ENCODE assay signal across 8 mouse cellular contexts in the genomic region with DNA sequence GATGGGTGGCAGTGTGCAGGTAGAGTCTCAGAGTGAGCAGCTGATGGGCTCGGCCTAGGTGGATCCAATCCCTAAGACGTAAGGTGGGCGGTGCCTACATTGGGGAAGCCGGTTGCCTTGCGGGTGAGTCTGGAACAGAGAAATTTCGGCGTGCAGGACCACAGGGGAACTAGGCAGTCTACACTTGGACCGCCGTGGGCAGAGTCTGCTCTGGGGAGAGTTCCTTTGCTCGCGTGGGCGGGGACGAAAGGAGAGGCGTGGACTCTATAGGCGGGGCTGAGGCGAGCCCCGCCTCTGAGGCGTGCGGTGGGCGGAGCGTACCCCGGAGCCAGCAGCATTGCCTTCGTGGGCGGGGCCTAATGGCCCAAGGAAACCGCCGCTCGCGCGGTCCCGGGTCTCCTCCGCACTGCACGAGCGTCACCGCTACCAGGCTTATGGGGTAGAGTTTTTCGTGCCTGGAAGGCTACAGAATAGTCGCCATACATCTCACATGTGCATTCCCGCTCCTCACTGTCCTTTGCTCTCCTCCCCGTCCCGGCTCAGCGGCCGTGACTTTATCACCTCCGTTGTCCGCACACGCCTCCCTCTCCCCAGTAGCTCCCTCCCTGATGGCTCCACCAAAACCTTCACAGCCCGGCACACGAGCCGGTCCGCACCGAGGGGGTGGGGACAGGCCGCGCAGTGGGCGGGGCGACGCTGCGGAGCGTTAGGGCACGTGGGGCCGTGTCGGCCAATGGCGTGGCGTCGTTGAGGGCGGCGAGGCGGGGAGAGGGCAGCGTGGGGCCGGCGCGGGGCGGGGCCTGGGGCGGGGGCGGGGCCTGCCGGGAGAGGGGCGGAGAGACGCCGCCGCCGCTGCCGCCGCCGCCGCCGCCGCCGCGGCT. TPM values are rescaled to one million over a fixed set of nuclear protein-coding genes. Genes with fewer than 3 reads are reported as not detected.
A peak's percentile ranks its signal among the peaks of the same experiment; 100 is the strongest.
DNase-seq lines count a peak whose midpoint lies in the region; ATAC-seq and TF ChIP-seq lines count a peak whose summit lies in the region.

TSS of gene Ppp2r5c (plus strand) at position 831 of the 881 bp plus-strand sequence.

- peak within 1 kb of the TSS; percentile 63 for H3K4me3 ChIP-seq in C2C12 (ENCODE audit: insufficient read depth, poor library complexity, severe bottlenecking)
- H3K4me3 ChIP-seq in erythroblast, embryonic 14.5 days (replicated peaks): peak within 1 kb of the TSS; percentile 69
- H3K4me3 ChIP-seq in heart, embryonic 11.5 days (ENCODE audit: low read depth, low read length): peak within 1 kb of the TSS; percentile 79
- peak within 1 kb of the TSS; percentile 93 for H3K4me3 ChIP-seq in kidney, embryonic 16.5 days (ENCODE audit: low read length)
- H3K4me3 ChIP-seq in liver, adult 2 months (ENCODE audit: insufficient read depth, low read depth, low read length): peak within 1 kb of the TSS; percentile 80
- H3K4me3 ChIP-seq in myocyte: peak within 1 kb of the TSS; percentile 80

- H3K79me3 ChIP-seq in C2C12 (ENCODE audit: low read depth): no peaks in the 10 kb centered on the region

- H3K79me2 ChIP-seq in C2C12 (ENCODE audit: control insufficient read depth, insufficient read depth) (no peaks in the 10 kb centered on the region), myocyte (ENCODE audit: control insufficient read depth, insufficient read depth) (no peaks in the 10 kb centered on the region)
- no peaks in the 10 kb centered on the region for H3K79me2 ChIP-seq in liver, adult 2 months (ENCODE audit: control insufficient read depth, insufficient read depth, low read length)

- DNase-seq in brain, embryonic 14.5 days (ENCODE audit: low read depth): peak; percentile 96
- peak; percentile 75 for DNase-seq in liver, adult 2 months (ENCODE audit: extremely low read depth, low read depth, low spot score)
- peak; percentile 97 for DNase-seq in splenic B cell, adult 2 months (ENCODE audit: low read depth, low spot score)

- peak within 1 kb of the TSS; percentile 78 for H3K9ac ChIP-seq in heart, embryonic 11.5 days (ENCODE audit: low read depth, low read length)
- H3K9ac ChIP-seq in kidney, embryonic 16.5 days (replicated peaks; ENCODE audit: low read length): peak within 1 kb of the TSS; percentile 86
- H3K9ac ChIP-seq in liver, adult 2 months (ENCODE audit: low read depth, low read length): peak within 1 kb of the TSS; percentile 92

- H3ac ChIP-seq in C2C12 (ENCODE audit: control insufficient read depth, insufficient read length, low read depth): peak within 1 kb of the TSS; percentile 81
- H3ac ChIP-seq in myocyte (ENCODE audit: control insufficient read depth, insufficient read length): peak within 1 kb of the TSS; percentile 35

- peak; percentile 99 for ATAC-seq in heart, embryonic 11.5 days (replicated peaks; ENCODE audit: insufficient number of reproducible peaks, low FRiP score, low TSS enrichment)
- peak; percentile 98 for ATAC-seq in kidney, embryonic 16.5 days (ENCODE audit: low FRiP score, low TSS enrichment)

- H3K27ac ChIP-seq in heart, embryonic 11.5 days (ENCODE audit: low read depth, low read length): peak within 1 kb of the TSS; percentile 96
- peak within 1 kb of the TSS; percentile 99 for H3K27ac ChIP-seq in kidney, embryonic 16.5 days (ENCODE audit: low read length)
- H3K27ac ChIP-seq in liver, adult 2 months (replicated peaks; ENCODE audit: insufficient read depth, low read depth, low read length): peak within 1 kb of the TSS; percentile 94

- H3K4me2 ChIP-seq in heart, embryonic 11.5 days: peak within 1 kb of the TSS; percentile 90
- peak within 1 kb of the TSS; percentile 66 for H3K4me2 ChIP-seq in kidney, embryonic 16.5 days (replicated peaks; ENCODE audit: low read depth, low read length)
- peak within 1 kb of the TSS; percentile 97 for H3K4me2 ChIP-seq in myocyte (ENCODE audit: low read depth)

- peaks cover 19% of the 10 kb centered on the region for H3K4me1 ChIP-seq in erythroblast, embryonic 14.5 days (ENCODE audit: control insufficient read depth)
- H3K4me1 ChIP-seq in heart, embryonic 11.5 days (ENCODE audit: control insufficient read depth, insufficient read depth, low read length): peaks cover 5% of the 10 kb centered on the region; the same call in 1 of the 2 replicates
- peaks cover 4% of the 10 kb centered on the region; the same call in 1 of the 2 replicates for H3K4me1 ChIP-seq in kidney, embryonic 16.5 days (ENCODE audit: insufficient read depth, low read length)
- peaks cover 4% of the 10 kb centered on the region for H3K4me1 ChIP-seq in liver, adult 2 months (ENCODE audit: control insufficient read depth, insufficient read depth, low read length)

- peaks cover 9% of the 10 kb centered on the region for H3K27me3 ChIP-seq in C2C12 (ENCODE audit: control insufficient read depth, insufficient read depth, insufficient read length)
- H3K27me3 ChIP-seq in erythroblast, embryonic 14.5 days (ENCODE audit: control insufficient read depth): peaks cover 41% of the 10 kb centered on the region
- H3K27me3 ChIP-seq in heart, embryonic 11.5 days (ENCODE audit: control insufficient read depth, insufficient read depth, low read length): peaks cover 3% of the 10 kb centered on the region; the same call in 1 of the 2 replicates
- H3K27me3 ChIP-seq in kidney, embryonic 16.5 days (ENCODE audit: insufficient read depth, low read length): no peaks in the 10 kb centered on the region; the same call in 1 of the 2 replicates
- H3K27me3 ChIP-seq in liver, adult 2 months (ENCODE audit: control insufficient read depth, insufficient read depth, low read length): no peaks in the 10 kb centered on the region
- H3K27me3 ChIP-seq in myocyte (ENCODE audit: control insufficient read depth, insufficient read depth, insufficient read length): peaks cover 14% of the 10 kb centered on the region
- no peaks in the 10 kb centered on the region for H3K27me3 ChIP-seq in splenic B cell, adult 2 months (ENCODE audit: control insufficient read depth, insufficient read depth, low read length, poor library complexity, severe bottlenecking)

- no peaks in the 10 kb centered on the region for H3K9me3 ChIP-seq in erythroblast, embryonic 14.5 days (ENCODE audit: control insufficient read depth, low read length)
- no peaks in the 10 kb centered on the region for H3K9me3 ChIP-seq in heart, embryonic 11.5 days (replicated peaks; ENCODE audit: control insufficient read depth, low read length)
- no peaks in the 10 kb centered on the region for H3K9me3 ChIP-seq in kidney, embryonic 16.5 days (ENCODE audit: low read length)

- H3K36me3 ChIP-seq in C2C12 (ENCODE audit: control insufficient read depth, insufficient read depth) (no peaks in the 10 kb centered on the region), myocyte (ENCODE audit: control insufficient read depth, insufficient read depth) (no peaks in the 10 kb centered on the region)
- no peaks in the 10 kb centered on the region for H3K36me3 ChIP-seq in erythroblast, embryonic 14.5 days (ENCODE audit: control insufficient read depth)
- H3K36me3 ChIP-seq in heart, embryonic 11.5 days (ENCODE audit: control insufficient read depth, insufficient read depth, low read length): no peaks in the 10 kb centered on the region
- H3K36me3 ChIP-seq in kidney, embryonic 16.5 days (ENCODE audit: insufficient read depth, low read length): no peaks in the 10 kb centered on the region
- H3K36me3 ChIP-seq in liver, adult 2 months (ENCODE audit: control insufficient read depth, insufficient read depth, low read length): no peaks in the 10 kb centered on the region
- H3K36me3 ChIP-seq in splenic B cell, adult 2 months (ENCODE audit: control insufficient read depth, insufficient read depth, low read length, poor library complexity, severe bottlenecking): no peaks in the 10 kb centered on the region

- WGBS in heart, embryonic 11.5 days (ENCODE audit: insufficient replicate concordance): under 1% methylated on average over 72 of the region's 86 CpGs
- under 1% methylated on average over 55 of the region's 86 CpGs for WGBS in kidney, embryonic 16.5 days
- WGBS in liver, adult 2 months: under 1% methylated on average over 65 of the region's 86 CpGs

- TF ChIP-seq POLR2A in brain, embryonic 14.5 days (IDR thresholded peaks at IDR 0.05; ENCODE audit: borderline replicate concordance, extremely low read depth, insufficient read depth, insufficient read length, poor library complexity, severe bottlenecking): 0 out of 2 replicates have a peak, but pooled peaks have one; percentile 22
- peak; percentile 74 for TF ChIP-seq POLR2A in liver, adult 2 months (IDR thresholded peaks at IDR 0.05; ENCODE audit: extremely low read depth, insufficient read depth, low read length)
- TF ChIP-seq POLR2A in myocyte (IDR thresholded peaks at IDR 0.05; ENCODE audit: insufficient read length, low read depth): peak; percentile 66

- no peak for TF ChIP-seq CTCF in C2C12 (IDR thresholded peaks at IDR 0.05; ENCODE audit: control insufficient read depth, insufficient read depth, insufficient read length)
- no peak for TF ChIP-seq CTCF in brain, embryonic 14.5 days (IDR thresholded peaks at IDR 0.05; ENCODE audit: borderline replicate concordance, extremely low read depth, insufficient read depth, insufficient read length)
- TF ChIP-seq CTCF in liver, adult 2 months (IDR thresholded peaks at IDR 0.05; ENCODE audit: low read depth, low read length): no peak

TF ChIP-seq in C2C12, 6 proteins besides CTCF, POLR2A, EP300 and RAD21:
- TF ChIP-seq CEBPB (IDR thresholded peaks at IDR 0.05; ENCODE audit: low read depth) (no peak), USF1 (IDR thresholded peaks at IDR 0.05; ENCODE audit: low read depth) (peak; percentile 91)

TF ChIP-seq in myocyte, 11 proteins besides CTCF, POLR2A, EP300 and RAD21:
- peak; percentile 21 for TF ChIP-seq SRF (IDR thresholded peaks at IDR 0.05; ENCODE audit: control insufficient read depth, insufficient read length, low read depth)
- TF ChIP-seq USF1 (IDR thresholded peaks at IDR 0.05; ENCODE audit: low read depth): peak; percentile 93
- TF ChIP-seq REST (IDR thresholded peaks at IDR 0.05; ENCODE audit: insufficient read depth, insufficient read length): no peak
- TF ChIP-seq MYOG (IDR thresholded peaks at IDR 0.05; ENCODE audit: control insufficient read depth in 1 of 3, insufficient read depth in 1 of 3, insufficient read length in 2 of 3, low read depth in 2 of 3): no peak
- no peak for TF ChIP-seq POLR2AphosphoS2 (IDR thresholded peaks at IDR 0.05; ENCODE audit: insufficient read length, low read depth)
- no peak for TF ChIP-seq MYOD1 (IDR thresholded peaks at IDR 0.05; ENCODE audit: control insufficient read depth in 1 of 3, insufficient read length in 2 of 3, low read depth in 2 of 3)

RNA-seq across cellular contexts. Expression of gene Ppp2r5c, which starts in this region (rescaled TPM):
- polyA plus RNA-seq in C2C12 (2012; fragmentation: generic; extraction: Trizol) (35.5 TPM), myocyte (2012; fragmentation: generic; extraction: Trizol) (42.1 TPM)
- 71.5 and 101 TPM in 2 replicates for polyA plus RNA-seq in brain, embryonic 14.5 days (2012; rRNA removed)
- polyA plus RNA-seq in erythroblast, embryonic 14.5 days (2012): 1.6 and 1.7 TPM in 2 replicates
- 137 and 139 TPM in 2 replicates for polyA plus RNA-seq in heart, embryonic 11.5 days (2014; fragmentation: Nextera tagmentation; extraction: Ambion mirVana)
- 140 and 145 TPM in 2 replicates for polyA plus RNA-seq in kidney, embryonic 16.5 days (2015; fragmentation: Nextera tagmentation; extraction: Ambion mirVana)
- total RNA-seq in liver, adult 2 months (2014; rRNA removed): 28.3 and 29.4 TPM in 2 replicates
- polyA plus RNA-seq in liver, adult 2 months (2012; rRNA removed): 12.5 and 15.2 TPM in 2 replicates

Comparison
In these comparisons a context has a peak if more than half of its experiments do, and no peak if none do; other contexts are left out.
1. Peak in every context shown above with its lines: DNase-seq, ATAC-seq, H3K4me3 ChIP-seq and H3K27ac ChIP-seq.
2. POLR2A ChIP-seq: peak in every context shown above with its lines; median percentile 74 in liver, adult 2 months; 66 in myocyte; 22 in brain, embryonic 14.5 days.